Comparison of ENCODE assay signal across 17 mouse cellular contexts in the genomic region with DNA sequence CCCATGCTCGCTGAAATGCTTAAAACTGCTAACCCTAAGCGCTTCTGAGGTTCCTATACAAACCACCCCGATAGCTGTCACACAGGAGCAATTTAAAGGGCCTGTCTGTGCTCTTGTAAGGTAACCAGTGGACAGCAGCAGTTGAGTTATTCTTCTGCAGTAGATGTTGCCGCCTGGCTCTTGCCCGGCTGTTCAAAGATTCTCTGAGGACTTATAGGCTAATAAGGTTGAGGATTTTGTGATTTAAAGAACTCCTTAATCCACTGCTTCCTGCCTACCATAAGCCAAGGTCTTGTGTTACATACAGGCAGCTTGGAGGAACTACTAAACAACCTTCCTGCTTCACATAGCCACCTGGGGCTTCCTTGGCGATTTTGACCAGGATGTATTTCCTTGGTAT. TPM values are rescaled to one million over a fixed set of nuclear protein-coding genes. Genes with fewer than 3 reads are reported as not detected.
"Had no signal": no experiment of that assay in that cellular context is flagged by ENCODE, and none has a peak within 500 bp of the region (broad histone marks: within the 10 kb centered on the region; RNA-seq: fewer than 3 reads in every experiment).

A gene (plus strand): TSS at position 301 of the 400 bp plus-strand sequence.

- H3K27ac ChIP-seq: intestine, embryonic 15.5 days; liver, embryonic 14.5 days; macrophage; neural tube, embryonic 12.5 days; neural tube, embryonic 15.5 days; stomach, postnatal 0 days had no signal

- H3K4me3 ChIP-seq: intestine, embryonic 15.5 days; neural tube, embryonic 12.5 days; neural tube, embryonic 15.5 days had no signal

- H3K4me1 ChIP-seq: intestine, embryonic 15.5 days; neural tube, embryonic 12.5 days; neural tube, embryonic 15.5 days had no signal

- H3K4me2 ChIP-seq: intestine, embryonic 15.5 days; lung, embryonic 14.5 days; neural tube, embryonic 12.5 days; neural tube, embryonic 15.5 days had no signal

- H3K36me3 ChIP-seq: intestine, embryonic 15.5 days; neural tube, embryonic 12.5 days; neural tube, embryonic 15.5 days had no signal

- ATAC-seq: intestine, embryonic 15.5 days; lung, postnatal 0 days had no signal

- H3K27me3 ChIP-seq: intestine, embryonic 15.5 days; neural tube, embryonic 12.5 days; neural tube, embryonic 15.5 days had no signal

- DNase-seq: kidney, adult 11 months; kidney, adult 8-10 months; kidney, postnatal 14 days; layer of hippocampus, adult 9-11 months; lung, embryonic 14.5 days; midbrain, embryonic 14.5 days; thymus, adult 2 months; thymus, postnatal 14 days; thymus, postnatal 4 days had no signal

- H3K9me3 ChIP-seq: intestine, embryonic 15.5 days; neural tube, embryonic 12.5 days; neural tube, embryonic 15.5 days had no signal

- H3K9ac ChIP-seq: intestine, embryonic 15.5 days; liver, embryonic 14.5 days; lung, embryonic 14.5 days; neural tube, embryonic 12.5 days; neural tube, embryonic 15.5 days had no signal

RNA-seq across cellular contexts. Expression of the gene that starts here (rescaled TPM):
- polyA plus RNA-seq: lung, embryonic 14.5 days; lung, postnatal 0 days; macrophage; neural tube, embryonic 12.5 days; neural tube, embryonic 15.5 days; small intestine, adult 2 months; thymus, adult 2 months had no signal
